Mouse (Mus musculus): ENCODE results near the gene Naaa. TPM values are rescaled to one million over a fixed set of nuclear protein-coding genes. Genes with fewer than 3 reads are reported as not detected.

Naaa gene
- polyA plus RNA-seq, 1 experiment: 30.2 TPM

GRCm38 (mm10) chr5:92220287-92220902 lies 57.6 kb downstream of the Naaa start:
- no peak for DNase-seq (ENCODE audit: low read depth, low spot score)
- WGBS: 82% methylated on average over 8 of the region's 8 CpGs

- no peak for DNase-seq (ENCODE audit: low read depth, low spot score)
- WGBS: 60% methylated on average over 6 of the region's 6 CpGs
Measured at GRCm38 (mm10) chr5:92219826-92220225, 58.1 kb downstream of the Naaa start.

GRCm38 (mm10) chr5:92218915-92219793 lies 58.8 kb downstream of the Naaa start:
- DNase-seq (ENCODE audit: low read depth, low spot score): no peak
- 71% methylated on average over 17 of the region's 17 CpGs for WGBS

GRCm38 (mm10) chr5:92215308-92215707 lies 62.7 kb downstream of the Naaa start, which contains the start of gene U90926:
U90926 (minus strand) TSS chr5:92215408.
- DNase-seq (ENCODE audit: low read depth, low spot score): no peak
- 90% methylated on average over 4 of the region's 4 CpGs for WGBS

GRCm38 (mm10) chr5:92212231-92212630 lies 65.7 kb downstream of the Naaa start:
- DNase-seq (ENCODE audit: low read depth, low spot score): no peak
- WGBS: 68% methylated on average over 4 of the region's 4 CpGs

GRCm38 (mm10) chr5:92210205-92210604 lies 67.8 kb downstream of the Naaa start:
- 26% methylated on average over 8 of the region's 8 CpGs for WGBS
- no peak for DNase-seq (ENCODE audit: low read depth, low spot score)

Other genes with a start within 250 kb of the Naaa start
- gene Cdkl2, start 234.3 kb downstream of the Naaa start, polyA plus RNA-seq (2012; rRNA removed): 0.62 and 0.78 TPM in 2 replicates
- 17.6 and 21.9 TPM in 2 replicates for gene G3bp2, start 194.5 kb downstream of the Naaa start, polyA plus RNA-seq (2012; rRNA removed)
- gene Uso1, start 140.2 kb downstream of the Naaa start, polyA plus RNA-seq (2012; rRNA removed): 23.8 and 41.7 TPM in 2 replicates
- 0.45 and 2.4 TPM in 2 replicates for gene U90926, start 62.8 kb downstream of the Naaa start, polyA plus RNA-seq (2012; rRNA removed)
- 0.88 and 2.7 TPM in 2 replicates for gene Ppef2, start 21.9 kb downstream of the Naaa start, polyA plus RNA-seq (2012; rRNA removed)
- gene Sdad1, start 32.3 kb upstream of the Naaa start, polyA plus RNA-seq (2012; rRNA removed): 5.2 and 8.9 TPM in 2 replicates
- gene Cxcl9, start 49.9 kb upstream of the Naaa start, polyA plus RNA-seq (2012; rRNA removed): 27.1 and 43.7 TPM in 2 replicates
- 9.2 and 9.3 TPM in 2 replicates for gene Art3, start 53.7 kb upstream of the Naaa start, polyA plus RNA-seq (2012; rRNA removed)
- 20.5 and 20.6 TPM in 2 replicates for gene Cxcl10, start 70.7 kb upstream of the Naaa start, polyA plus RNA-seq (2012; rRNA removed)
- gene Nup54, start 157.0 kb upstream of the Naaa start, polyA plus RNA-seq (2012; rRNA removed): 11.9 and 16.6 TPM in 2 replicates
- 13.3 and 17.9 TPM in 2 replicates for gene Scarb2, start 228.7 kb upstream of the Naaa start, polyA plus RNA-seq (2012; rRNA removed)